Mouse (Mus musculus) right cerebral cortex, postnatal 14 days (tissue): Measurements from ENCODE around the gene Olfr1442.
A peak's percentile ranks its signal among the peaks of the same experiment; 100 is the strongest.
"Not testable (repeated sequence)": the region's sequence is repeated elsewhere in the genome, so short reads cannot be mapped to it uniquely, and the experiment has no call there.

Experiments
- DNase-seq: peaks from one replicate; pipeline ENCODE4 v3.0.0; 2022

Olfr1442 gene

GRCm38 (mm10) chr19:12670139-12670538, at the start of gene Olfr1442:
Gene Olfr1442, plus strand, starts transcription at chr19:12670439.
- DNase-seq: no peak

GRCm38 (mm10) chr19:12633176-12633575, 37.1 kb upstream of the Olfr1442 start, which contains the start of gene Glyat:
Gene Glyat, plus strand, starts transcription at chr19:12633308.
- no peak for DNase-seq

- no peak for DNase-seq
Measured at GRCm38 (mm10) chr19:12634259-12634658, 36.0 kb upstream of the Olfr1442 start.

- no peak for DNase-seq
Measured at GRCm38 (mm10) chr19:12634963-12635362, 35.3 kb upstream of the Olfr1442 start.

GRCm38 (mm10) chr19:12636863-12637262, 33.4 kb upstream of the Olfr1442 start:
- DNase-seq: no peak

GRCm38 (mm10) chr19:12638049-12638448, 32.2 kb upstream of the Olfr1442 start:
- DNase-seq: no peak

GRCm38 (mm10) chr19:12649511-12649910, 20.7 kb upstream of the Olfr1442 start:
- no peak for DNase-seq

GRCm38 (mm10) chr19:12666156-12666555, 4.1 kb upstream of the Olfr1442 start:
- no peak for DNase-seq

- DNase-seq: not testable (repeated sequence)
Measured at GRCm38 (mm10) chr19:12668601-12669000, 1.6 kb upstream of the Olfr1442 start.

GRCm38 (mm10) chr19:12671051-12671450, 812 bp downstream of the Olfr1442 start:
- no peak for DNase-seq

GRCm38 (mm10) chr19:12677812-12678211, 7.6 kb downstream of the Olfr1442 start, which contains the start of gene Olfr1443:
Gene Olfr1443, plus strand, starts transcription at chr19:12678112.
- DNase-seq: no peak

- no peak for DNase-seq
Measured at GRCm38 (mm10) chr19:12684638-12685037, 14.4 kb downstream of the Olfr1442 start.

- no peak for DNase-seq
Measured at GRCm38 (mm10) chr19:12685231-12685630, 15.0 kb downstream of the Olfr1442 start.

- DNase-seq: no peak
Measured at GRCm38 (mm10) chr19:12695590-12695989, 25.4 kb downstream of the Olfr1442 start, which contains the start of gene Keg1. Gene Keg1, plus strand, starts transcription at chr19:12695786.

GRCm38 (mm10) chr19:12696221-12696620, 26.0 kb downstream of the Olfr1442 start:
- no peak for DNase-seq

GRCm38 (mm10) chr19:12708458-12708857, 38.2 kb downstream of the Olfr1442 start:
- no peak for DNase-seq

- no peak for DNase-seq
Measured at GRCm38 (mm10) chr19:12708986-12709385, 38.7 kb downstream of the Olfr1442 start.

GRCm38 (mm10) chr19:12719189-12719588, 49.0 kb downstream of the Olfr1442 start:
- DNase-seq: no peak

GRCm38 (mm10) chr19:12720463-12720862, 50.2 kb downstream of the Olfr1442 start:
- no peak for DNase-seq

GRCm38 (mm10) chr19:12720919-12721318, 50.7 kb downstream of the Olfr1442 start:
- DNase-seq: not testable (repeated sequence)

- not testable (repeated sequence) for DNase-seq
Measured at GRCm38 (mm10) chr19:12721596-12721995, 51.4 kb downstream of the Olfr1442 start.

GRCm38 (mm10) chr19:12722308-12722707, 52.1 kb downstream of the Olfr1442 start:
- peak; percentile 15 for DNase-seq

GRCm38 (mm10) chr19:12725851-12726250, 55.6 kb downstream of the Olfr1442 start:
- DNase-seq: no peak
